Mouse (Mus musculus) heart, postnatal 0 days (tissue): Measurements from ENCODE around the gene Etv4.

Experiments used
- CTCF ChIP-seq: IDR thresholded peaks from 2 replicates; pipeline ENCODE4 v1.5.1; 2016; ENCODE audit warnings: antibody characterized with exemption, control low read depth, low read depth
- EP300 ChIP-seq: IDR thresholded peaks from 2 replicates; pipeline ENCODE4 v1.6.1; 2016; ENCODE audit warnings: antibody characterized with exemption, low read depth

DNA sequence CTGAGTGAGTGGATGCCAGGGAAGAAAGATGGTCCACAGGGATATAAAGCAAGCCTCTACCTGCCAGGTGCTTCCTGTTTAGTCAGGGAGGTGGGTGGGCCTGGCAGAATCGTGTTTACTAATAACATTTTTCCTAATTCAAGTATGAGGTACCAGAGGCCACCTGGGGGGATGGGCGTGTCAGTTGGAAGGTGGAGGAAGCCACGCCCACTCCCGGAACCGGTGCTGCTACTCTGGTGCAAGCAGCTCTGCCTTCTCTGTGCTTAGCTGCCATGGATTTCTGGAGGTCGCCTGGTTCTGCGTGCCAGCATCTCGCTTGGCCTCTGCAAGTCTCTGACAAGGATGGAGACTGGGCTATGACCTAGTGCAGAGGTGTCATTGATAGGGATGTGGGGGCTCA is 12.9 kb upstream of the Etv4 start:
- no peak for TF ChIP-seq CTCF
- no peak for TF ChIP-seq EP300
